Mouse (Mus musculus) right cerebral cortex, postnatal 4 days (tissue): Measurements from ENCODE around the gene Rac2.

Experiments
- DNase-seq: peaks from one replicate; pipeline ENCODE4 v3.0.0-alpha.2; 2022

Gene Rac2

GRCm38 (mm10) chr15:78546060-78546459, 26.5 kb downstream of the Rac2 start:
- DNase-seq: no peak

GRCm38 (mm10) chr15:78544561-78545001, 28.0 kb downstream of the Rac2 start, which contains the start of gene Sstr3:
Sstr3 (minus strand) TSS chr15:78544685.
- DNase-seq: peak; percentile 26

DNA sequence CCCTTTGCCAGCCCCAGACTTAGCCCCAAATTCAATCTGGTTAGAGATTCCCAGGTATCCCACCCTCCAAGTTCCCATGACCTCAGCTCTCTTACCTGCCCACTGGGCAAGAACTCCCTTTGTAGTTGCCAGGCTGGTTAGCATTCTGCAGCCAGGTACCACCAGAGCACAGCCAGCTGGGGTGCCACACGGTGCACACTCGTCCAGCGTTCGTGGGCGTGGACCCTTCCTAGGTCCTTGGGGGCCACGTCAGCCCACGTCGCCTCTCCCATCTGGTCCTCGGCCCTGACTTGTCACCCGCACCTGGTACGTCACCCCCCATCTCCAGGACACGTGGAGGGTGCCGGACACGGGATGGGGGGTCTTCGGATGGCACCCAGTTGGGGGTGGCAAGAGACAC, 28.5 kb downstream of the Rac2 start:
- DNase-seq: no peak

- DNase-seq: no peak
These were observed 29.7 kb downstream of the Rac2 start for GRCm38 (mm10) chr15:78542767-78543303.

DNA sequence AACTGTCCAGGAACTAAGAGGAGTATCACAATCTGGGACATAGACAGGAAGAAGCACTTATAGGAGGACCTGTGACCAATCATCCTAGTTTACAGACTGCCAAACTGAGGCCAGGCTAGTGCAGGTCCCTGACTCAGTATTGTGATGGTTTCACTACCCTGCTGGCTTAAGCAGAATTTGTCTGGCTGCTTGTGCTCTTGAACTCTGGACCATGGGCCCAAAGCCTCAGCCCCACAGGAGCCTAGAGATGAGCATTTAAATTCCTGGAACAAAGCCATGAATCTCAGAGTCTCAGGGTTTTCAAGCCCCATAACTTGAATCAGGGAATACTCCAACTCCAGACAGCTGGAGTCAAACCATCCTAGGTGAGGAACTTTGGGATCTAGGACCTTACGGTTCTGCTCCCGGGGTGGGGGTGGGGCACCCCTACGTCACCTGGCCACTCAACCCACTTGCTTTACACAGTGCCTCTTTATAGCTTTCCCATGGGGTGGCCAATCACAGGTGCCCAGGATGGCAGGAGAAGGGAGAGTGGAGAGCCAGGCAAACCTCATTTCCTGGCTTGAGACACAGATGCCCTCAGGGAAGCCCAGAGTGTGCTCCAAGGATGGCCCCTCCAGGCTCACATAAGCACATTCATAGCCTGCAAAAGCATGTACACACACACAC, 30.4 kb downstream of the Rac2 start:
- no peak for DNase-seq

GRCm38 (mm10) chr15:78541606-78542005, 31.0 kb downstream of the Rac2 start:
- DNase-seq: no peak

DNA sequence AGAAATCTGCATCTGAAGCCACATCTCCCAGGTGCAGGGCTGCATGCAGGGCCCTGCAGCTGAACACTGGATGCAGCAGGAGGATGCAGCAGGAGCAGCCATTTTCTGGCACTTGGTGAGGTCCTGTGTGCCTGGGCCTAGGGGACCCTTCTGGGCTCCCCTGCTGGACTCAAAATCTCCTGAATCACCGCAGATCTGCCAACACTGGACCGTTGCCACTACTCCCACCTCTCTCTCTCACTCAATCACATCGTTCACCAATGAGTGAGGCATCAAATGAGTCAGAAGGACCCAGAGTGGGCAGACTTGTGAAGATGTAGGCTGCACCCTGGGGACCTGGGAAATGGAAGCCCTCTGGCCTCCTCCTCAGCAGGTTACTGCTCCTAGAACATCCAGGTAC, 31.5 kb downstream of the Rac2 start:
- DNase-seq: no peak

- DNase-seq: no peak
These were observed 36.7 kb downstream of the Rac2 start for GRCm38 (mm10) chr15:78535723-78536421.

- DNase-seq: no peak
These were observed 39.2 kb downstream of the Rac2 start for GRCm38 (mm10) chr15:78533346-78533835.

GRCm38 (mm10) chr15:78532566-78533345, 39.8 kb downstream of the Rac2 start:
- DNase-seq: no peak

- DNase-seq: peak; percentile 98
These were observed 40.6 kb downstream of the Rac2 start for GRCm38 (mm10) chr15:78531901-78532469.

DNA sequence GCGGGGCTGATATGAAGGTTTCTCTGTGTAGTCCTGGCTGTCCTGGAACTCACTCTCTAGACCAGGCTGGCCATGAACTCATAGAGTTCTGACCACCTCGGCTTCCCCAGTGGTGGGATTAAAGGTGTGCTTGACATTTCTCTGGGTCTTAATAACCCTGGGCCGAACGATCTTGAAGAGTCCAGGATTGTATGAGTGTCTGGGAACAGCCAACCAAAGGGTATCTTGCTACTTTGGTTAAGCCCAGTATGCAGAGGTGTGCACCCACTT, 41.2 kb downstream of the Rac2 start:
- no peak for DNase-seq

DNA sequence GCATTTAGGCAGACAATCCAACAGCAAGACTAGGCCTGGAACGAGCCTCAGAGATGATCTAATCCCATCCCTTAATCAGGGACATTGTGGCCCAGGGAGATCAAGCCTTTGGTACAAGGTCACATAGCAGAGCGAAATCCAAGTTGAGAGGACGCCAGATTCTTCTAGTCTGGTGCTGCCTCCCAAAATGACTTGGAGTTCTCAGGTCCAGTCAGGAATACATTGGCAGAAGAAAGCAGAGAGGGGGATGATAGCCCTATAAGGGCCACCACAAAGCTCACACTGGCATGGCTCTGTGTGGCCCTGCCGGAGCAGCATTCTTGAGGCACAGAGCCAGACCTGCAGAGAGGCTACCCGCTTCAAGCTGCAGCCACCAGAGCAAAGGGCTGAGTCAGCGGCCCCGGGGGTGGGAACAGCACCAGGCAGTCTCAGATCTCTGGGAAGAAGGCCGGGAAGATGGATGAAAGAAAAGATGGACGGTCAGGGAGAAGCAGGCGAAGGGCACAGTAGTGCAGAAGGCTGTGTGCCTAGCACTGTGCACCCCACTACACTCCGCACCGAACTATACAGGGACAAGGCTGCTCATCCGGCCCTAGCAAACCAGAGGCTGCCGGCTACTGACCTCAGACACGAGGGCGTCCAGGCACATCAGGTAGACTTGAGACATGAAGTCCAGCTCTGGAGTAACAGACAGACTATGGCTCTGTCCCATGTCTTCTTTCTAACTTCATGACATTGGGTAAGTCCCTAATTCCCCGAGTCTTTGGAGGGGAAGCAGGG, 41.7 kb downstream of the Rac2 start, which contains the start of gene C1qtnf6:
Gene C1qtnf6 (minus strand): TSS at position 746 of the 780 bp plus-strand sequence.
- no peak for DNase-seq

GRCm38 (mm10) chr15:78530141-78530540, 42.4 kb downstream of the Rac2 start:
- no peak for DNase-seq

DNA sequence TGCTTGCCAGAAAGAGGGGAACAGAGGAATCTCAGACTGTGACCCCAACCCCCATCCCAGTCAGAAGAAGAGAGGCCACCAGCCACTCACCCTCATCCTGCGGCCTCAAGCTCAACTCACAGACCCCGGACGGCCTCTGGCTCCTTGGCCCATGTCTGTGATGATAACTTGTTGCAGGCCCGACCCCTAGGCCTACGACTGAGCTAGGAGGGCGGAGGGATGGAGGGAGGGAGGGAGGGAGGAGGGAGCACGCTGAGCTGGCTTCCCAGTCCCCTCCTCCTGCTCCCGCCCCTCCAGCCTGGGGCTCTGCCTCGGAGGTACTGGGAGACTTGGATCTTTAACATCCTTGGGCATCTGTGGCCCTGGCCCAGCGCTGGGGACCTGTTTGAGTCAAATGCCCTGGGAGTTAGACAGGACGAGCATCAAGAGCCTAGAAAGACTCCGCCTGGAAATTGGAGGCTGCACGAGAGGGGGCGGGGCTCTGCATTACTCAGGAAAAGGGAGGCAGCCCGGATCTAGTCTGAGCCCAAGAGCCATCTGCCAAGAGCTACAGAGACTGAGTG, 43.1 kb downstream of the Rac2 start:
- peak; percentile 76 for DNase-seq

- no peak for DNase-seq
These were observed 43.7 kb downstream of the Rac2 start for GRCm38 (mm10) chr15:78528726-78529411.

GRCm38 (mm10) chr15:78527973-78528372, 44.6 kb downstream of the Rac2 start:
- DNase-seq: peak; percentile 35

GRCm38 (mm10) chr15:78524163-78524562, 48.4 kb downstream of the Rac2 start:
- DNase-seq: no peak

DNA sequence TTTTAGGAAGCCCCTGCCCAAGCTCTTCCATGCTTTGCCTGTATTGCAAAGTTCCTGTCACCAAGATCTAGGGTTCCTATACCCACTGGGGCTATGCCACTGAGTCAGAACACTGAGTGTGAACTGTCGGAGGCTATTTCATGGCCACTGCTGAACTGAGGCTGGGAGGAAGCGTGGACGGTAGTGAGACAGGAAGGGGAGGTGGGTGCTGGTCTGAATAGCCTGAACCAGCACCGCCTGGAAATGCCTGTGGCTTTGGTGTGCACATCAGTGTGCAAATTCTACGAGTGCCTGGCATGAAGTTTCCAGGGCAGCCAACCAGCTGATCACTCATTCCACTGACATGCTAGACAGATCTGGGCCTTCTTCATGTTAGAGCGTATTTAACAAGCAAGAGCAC, 50.7 kb downstream of the Rac2 start:
- no peak for DNase-seq

DNA sequence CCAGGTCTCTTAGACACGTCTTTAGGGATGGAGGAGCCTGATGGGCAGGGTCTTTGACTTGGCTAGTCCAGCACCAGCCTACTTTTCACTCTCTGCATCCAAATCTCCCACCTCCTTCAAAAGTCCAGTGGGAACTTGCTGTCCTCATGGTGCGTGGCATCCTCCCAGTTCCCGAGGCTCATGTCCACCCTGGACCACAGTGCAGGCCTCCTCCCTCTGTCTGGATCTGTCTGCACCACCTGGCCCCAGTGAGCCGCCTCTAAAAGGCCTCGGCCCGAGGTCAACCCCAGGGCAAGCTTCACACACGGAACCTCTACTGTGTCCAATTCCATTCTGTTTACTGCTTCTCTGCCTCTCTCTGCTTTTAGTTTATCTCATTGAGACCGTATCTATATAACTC, 51.3 kb downstream of the Rac2 start:
- no peak for DNase-seq

- DNase-seq: no peak
These were observed 52.4 kb downstream of the Rac2 start for GRCm38 (mm10) chr15:78520112-78520715.
